Mouse (Mus musculus) liver, adult (tissue): ENCODE data around the gene Gm17364.

Source experiments
- GATA4 ChIP-seq: IDR thresholded peaks from 2 replicates; pipeline ENCODE4 v1.6.1; 2014; ENCODE audit warnings: mild to moderate bottlenecking, low read length; ENCODE audit not compliant: insufficient replicate concordance

Gene Gm17364

GRCm38 (mm10) chr13:41273927-41274650 is at the start of gene Gm17364:
Gene Gm17364, minus strand, starts transcription at chr13:41273977.
- no peak for TF ChIP-seq GATA4

GRCm38 (mm10) chr13:41321433-41321832 is 47.7 kb upstream of the Gm17364 start:
- no peak for TF ChIP-seq GATA4

- no peak for TF ChIP-seq GATA4
Measured at GRCm38 (mm10) chr13:41320749-41321148, 47.0 kb upstream of the Gm17364 start.

- no peak for TF ChIP-seq GATA4
Measured at GRCm38 (mm10) chr13:41302716-41303115, 28.9 kb upstream of the Gm17364 start.

- no peak for TF ChIP-seq GATA4
Measured at GRCm38 (mm10) chr13:41300037-41300436, 26.3 kb upstream of the Gm17364 start.

- TF ChIP-seq GATA4 = no peak
Measured at GRCm38 (mm10) chr13:41298996-41299395, 25.2 kb upstream of the Gm17364 start.

- TF ChIP-seq GATA4 = no peak
Measured at GRCm38 (mm10) chr13:41298533-41298932, 24.8 kb upstream of the Gm17364 start.

- peak; percentile 70; the same call in 1 of the 2 replicates for TF ChIP-seq GATA4
Measured at GRCm38 (mm10) chr13:41296396-41296795, 22.6 kb upstream of the Gm17364 start.

GRCm38 (mm10) chr13:41295886-41296285 is 22.1 kb upstream of the Gm17364 start:
- TF ChIP-seq GATA4 = no peak

- TF ChIP-seq GATA4 = no peak
Measured at GRCm38 (mm10) chr13:41293595-41293994, 19.8 kb upstream of the Gm17364 start.

GRCm38 (mm10) chr13:41291466-41291974 is 17.7 kb upstream of the Gm17364 start:
- TF ChIP-seq GATA4 = no peak

GRCm38 (mm10) chr13:41286285-41286684 is 12.5 kb upstream of the Gm17364 start:
- TF ChIP-seq GATA4 = peak; percentile 48; the same call in 1 of the 2 replicates

- no peak for TF ChIP-seq GATA4
Measured at GRCm38 (mm10) chr13:41285448-41285847, 11.7 kb upstream of the Gm17364 start.

GRCm38 (mm10) chr13:41283256-41283655 is 9.5 kb upstream of the Gm17364 start:
- TF ChIP-seq GATA4 = no peak

GRCm38 (mm10) chr13:41280696-41281095 is 6.9 kb upstream of the Gm17364 start:
- TF ChIP-seq GATA4 = no peak

GRCm38 (mm10) chr13:41267827-41268408 is 5.9 kb downstream of the Gm17364 start:
- no peak for TF ChIP-seq GATA4
